Mouse (Mus musculus) leukemia stem cell, adult 10-12 weeks (primary cell): ENCODE data around the gene Dennd2a. TPM values are rescaled to one million over a fixed set of nuclear protein-coding genes. Genes with fewer than 3 reads are reported as not detected.

ENCODE experiments used
- polyA plus RNA-seq: library from polyadenylated mRNA; stranded (reverse); fragments of >175 nt; gene quantifications from 2 replicates; pipeline ENCODE4 v1.2.3, GENCODE M21; 2012; ENCODE audit warnings: low replicate concordance

The Dennd2a gene
- 0.70 and 1.0 TPM in 2 replicates for polyA plus RNA-seq

DNA sequence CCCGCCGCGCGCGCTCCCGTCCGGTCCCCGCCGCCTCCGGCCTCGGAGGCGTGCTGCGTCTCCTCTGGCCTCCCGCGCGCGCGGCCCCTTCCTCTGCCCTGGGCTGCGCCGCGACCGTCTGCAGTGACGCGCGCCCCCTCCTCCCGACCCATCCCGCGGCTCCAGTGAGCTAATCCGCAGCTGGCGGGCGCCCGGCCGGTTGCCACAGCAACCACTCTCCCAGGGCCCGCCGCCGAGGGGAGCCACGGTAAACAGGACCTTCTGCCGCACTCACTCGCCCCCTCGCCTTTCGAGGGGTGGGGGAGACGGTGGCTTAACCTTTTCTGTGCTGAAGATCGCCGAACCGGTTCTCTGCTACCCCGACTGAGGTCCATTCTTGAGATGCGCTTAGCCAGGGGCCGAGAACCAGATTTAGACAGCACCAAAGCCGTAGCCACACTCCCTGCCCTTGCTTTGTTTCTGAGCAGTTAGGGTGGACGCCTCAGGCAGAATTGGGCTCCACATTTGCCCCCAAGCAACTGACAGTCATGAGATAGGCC, at the start of gene Dennd2a:
TSS of gene Dennd2a (minus strand) at position 145 of the 539 bp plus-strand sequence.

DNA sequence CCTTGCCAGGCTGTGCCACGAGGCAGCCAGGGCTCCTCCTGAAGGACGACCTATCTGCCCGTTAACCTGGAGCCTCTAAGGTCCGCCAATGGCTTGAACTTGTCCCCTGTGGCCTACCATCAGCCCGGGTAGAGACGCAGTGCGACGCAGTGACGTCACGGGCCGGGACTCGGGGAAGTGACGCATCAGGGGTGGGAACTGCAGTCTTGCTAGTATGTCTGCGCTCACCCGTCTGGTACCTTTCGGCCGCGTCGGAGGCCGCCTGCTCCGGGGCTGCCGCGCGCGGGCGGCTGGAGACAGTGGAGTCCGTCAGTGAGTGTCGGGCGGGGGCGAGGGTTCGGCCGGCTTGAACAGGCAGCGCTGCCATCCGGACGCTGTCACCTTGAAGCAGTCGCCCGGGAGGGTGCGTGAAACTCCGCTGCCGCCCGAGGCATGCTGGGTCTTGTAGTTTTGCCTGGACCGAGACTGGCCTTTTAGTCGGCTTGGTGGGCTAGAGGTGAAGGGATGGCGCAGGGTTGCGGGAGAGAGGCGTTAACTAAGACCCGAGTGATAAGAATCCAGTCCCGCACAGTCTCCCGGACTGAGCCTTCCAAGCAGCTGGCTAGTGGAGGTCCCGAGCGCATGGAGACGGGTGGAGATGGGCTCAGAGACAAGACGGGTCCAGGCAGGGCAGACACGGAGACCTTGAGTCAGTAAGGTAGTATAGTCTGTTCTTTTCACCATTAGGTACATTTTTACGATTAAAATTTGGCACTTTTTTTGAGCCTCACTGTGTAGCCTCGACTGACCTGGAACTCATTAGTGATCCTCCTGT, 34.9 kb upstream of the Dennd2a start, which contains the start of gene Ndufb2:
TSS of gene Ndufb2 (plus strand) at position 174 of the 814 bp plus-strand sequence.

DNA sequence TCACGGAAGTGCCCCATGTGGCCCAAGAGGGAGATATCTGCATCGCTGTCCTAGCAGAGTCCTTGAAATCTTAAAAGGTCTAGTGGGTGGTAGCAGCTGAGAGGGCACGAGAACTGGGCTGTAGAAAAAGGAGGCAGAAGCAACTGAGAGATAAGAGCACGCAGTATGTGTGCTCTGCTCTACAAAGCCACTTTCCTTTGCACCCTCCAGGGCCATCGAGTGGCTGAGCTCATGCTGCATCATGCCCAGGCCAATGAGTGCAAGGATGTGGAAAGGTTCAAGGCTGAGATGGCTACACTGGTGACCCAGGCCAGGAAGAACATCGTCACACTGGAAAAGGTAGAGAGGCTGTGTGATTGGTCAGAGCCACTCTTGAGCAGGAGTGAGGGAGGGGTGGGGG, 27.9 kb upstream of the Dennd2a start, which contains the start of gene Gm42420:
TSS of gene Gm42420 (plus strand) at position 237 of the 400 bp plus-strand sequence.

DNA sequence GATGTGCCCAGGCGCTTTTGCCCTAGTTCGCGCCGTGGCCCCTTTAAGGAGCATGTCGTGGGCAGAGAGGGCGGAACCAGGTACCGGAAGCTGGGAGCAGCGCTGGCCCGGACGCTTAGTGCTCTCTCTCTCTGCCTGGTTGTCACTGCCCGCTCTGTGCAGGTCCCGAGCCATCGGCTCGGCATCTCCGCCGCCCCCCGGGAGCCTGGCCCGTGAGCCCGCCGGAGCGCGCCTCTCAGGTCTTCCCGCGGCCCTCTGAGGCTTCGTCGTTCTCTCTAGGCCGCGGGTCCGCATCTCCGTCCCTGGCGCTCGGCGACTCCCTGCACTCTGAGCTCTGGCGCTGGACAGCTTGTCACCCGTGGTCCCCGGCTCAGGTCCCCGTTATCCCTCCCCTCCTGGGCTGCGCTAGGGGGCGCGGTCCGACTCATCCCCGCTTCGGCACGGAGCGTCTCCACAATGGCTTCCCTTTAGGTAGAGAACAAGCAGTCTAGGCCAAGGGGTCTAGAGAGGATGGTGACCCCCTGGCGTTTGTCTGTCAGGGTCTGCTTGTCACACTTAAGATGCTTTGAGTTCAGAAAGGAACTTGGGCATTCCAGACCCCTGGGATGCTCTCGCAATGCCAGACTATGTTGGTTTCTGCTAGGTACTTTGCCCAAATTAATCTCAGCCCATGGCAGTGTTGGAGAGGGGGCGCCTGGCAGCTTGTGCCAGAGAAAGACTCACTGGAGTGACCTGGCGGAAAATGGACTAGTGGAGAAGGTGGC, 16.3 kb upstream of the Dennd2a start, which contains the start of gene Adck2:
TSS of gene Adck2 (plus strand) at position 83 of the 764 bp plus-strand sequence.

DNA sequence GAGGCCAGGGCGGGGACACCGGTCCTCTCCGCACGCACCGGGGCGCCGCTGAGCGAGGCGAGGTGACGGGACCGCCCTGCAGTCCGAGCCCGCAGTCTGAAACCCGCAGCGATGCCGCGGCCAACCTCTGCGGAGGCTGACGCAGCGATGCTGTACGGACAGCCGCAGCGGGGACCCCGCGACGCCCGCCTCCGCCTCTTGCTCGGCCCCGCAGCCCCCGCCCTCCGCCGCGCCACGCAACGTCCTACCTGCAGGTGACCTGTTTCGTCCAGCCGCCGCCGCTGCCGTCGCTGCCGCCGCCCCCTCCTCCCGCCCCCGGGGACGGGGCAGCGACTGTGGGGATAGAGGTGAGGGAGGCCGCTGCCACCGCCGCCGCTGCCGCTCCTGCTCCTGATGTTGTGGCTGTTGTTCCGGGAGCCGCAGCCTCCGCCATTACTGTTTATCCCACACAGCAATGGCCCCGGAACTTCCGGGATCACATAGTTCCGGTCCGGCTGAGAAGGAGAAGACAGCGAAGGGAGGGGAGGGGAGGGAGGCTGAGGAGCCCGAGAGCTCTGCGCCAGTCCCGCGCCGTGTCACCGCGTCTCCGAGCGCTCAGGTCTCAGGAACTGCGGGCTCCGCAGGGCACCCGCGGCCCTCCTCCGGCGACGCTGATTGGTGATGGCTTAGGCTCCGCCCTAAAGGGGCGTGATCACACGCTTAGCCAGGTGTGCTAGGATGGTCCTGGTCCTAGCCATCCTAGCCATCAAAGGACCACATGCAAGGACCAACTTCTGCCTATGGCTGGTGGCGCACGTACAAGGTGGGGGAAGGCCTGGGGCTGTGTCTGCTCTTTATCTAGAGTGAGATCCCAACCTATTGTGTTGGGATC, 137.6 kb downstream of the Dennd2a start, which contains the start of gene Mkrn1:
TSS of gene Mkrn1 (minus strand) at position 612 of the 871 bp plus-strand sequence.

Other genes with a start within 250 kb of the Dennd2a start
- 4.0 and 4.7 TPM in 2 replicates for gene Slc37a3, start 180.2 kb downstream of the Dennd2a start, polyA plus RNA-seq
- gene Rab19, start 176.7 kb downstream of the Dennd2a start, polyA plus RNA-seq = 0.18 and 0.83 TPM in 2 replicates
- 171 and 247 TPM in 2 replicates for gene Mkrn1, start 137.4 kb downstream of the Dennd2a start, polyA plus RNA-seq
- gene Adck2, start 16.0 kb upstream of the Dennd2a start, polyA plus RNA-seq = 17.2 and 21.6 TPM in 2 replicates
- gene Gm42420, start 27.9 kb upstream of the Dennd2a start, polyA plus RNA-seq = not detected in 2 replicates
- 285 and 367 TPM in 2 replicates for gene Ndufb2, start 34.7 kb upstream of the Dennd2a start, polyA plus RNA-seq
- 2.0 and 4.3 TPM in 2 replicates for gene Braf, start 167.6 kb upstream of the Dennd2a start, polyA plus RNA-seq